Mouse (Mus musculus): ENCODE measurements at regions not wholly inside any gene's neighbourhood (a gene's known extent, or its start where the extent isn't known, plus 50 kb on each side); places are given as distances from the start of the nearest gene placed in this dataset.
"Not testable (repeated sequence)": the region's sequence is repeated elsewhere in the genome, so short reads cannot be mapped to it uniquely, and the experiment has no call there.

DNA sequence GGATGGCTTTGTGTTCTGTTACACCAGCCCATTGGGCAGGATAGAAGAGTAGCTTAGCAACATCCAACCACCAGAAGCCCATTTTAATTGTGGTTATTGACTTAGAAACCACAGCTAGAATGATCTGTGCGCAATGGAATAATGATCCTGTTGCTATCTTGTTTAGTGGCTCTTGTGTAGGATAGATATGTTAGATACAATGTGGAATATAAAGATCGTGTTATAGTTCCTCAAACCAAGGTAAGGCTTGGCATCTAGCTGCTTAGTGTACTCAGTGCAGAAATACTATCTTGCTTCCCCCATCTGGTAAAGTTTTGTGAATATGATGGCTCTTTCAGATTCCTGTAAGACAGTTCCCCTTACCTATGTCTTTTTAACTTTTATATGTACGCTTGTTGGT, 230.4 kb downstream of the Wdr20rt start:
- Histone ChIP-seq H3K9me3 (ENCODE audit: control insufficient read depth, low read length) (no peaks in the 10 kb centered on the region), H3K27me3 (ENCODE audit: control insufficient read depth, insufficient read depth, low read depth, low read length) (no peaks in the 10 kb centered on the region), H3K4me1 (replicated peaks; ENCODE audit: control insufficient read depth, insufficient read depth, low read length) (no peaks in the 10 kb centered on the region), H3K36me3 (ENCODE audit: control insufficient read depth, insufficient read depth, low read length) (no peaks in the 10 kb centered on the region), H3K4me2 (ENCODE audit: low read depth, low read length) (no peak overlapping the region), H3K9ac (ENCODE audit: low read length) (no peak overlapping the region), H3K4me3 (ENCODE audit: low read length) (no peak overlapping the region), H3K27ac (ENCODE audit: low read length) (no peak overlapping the region)
- WGBS, result 85% methylated on average over 3 of the region's 3 CpGs
- ATAC-seq (ENCODE audit: low read depth), result no peak

DNA sequence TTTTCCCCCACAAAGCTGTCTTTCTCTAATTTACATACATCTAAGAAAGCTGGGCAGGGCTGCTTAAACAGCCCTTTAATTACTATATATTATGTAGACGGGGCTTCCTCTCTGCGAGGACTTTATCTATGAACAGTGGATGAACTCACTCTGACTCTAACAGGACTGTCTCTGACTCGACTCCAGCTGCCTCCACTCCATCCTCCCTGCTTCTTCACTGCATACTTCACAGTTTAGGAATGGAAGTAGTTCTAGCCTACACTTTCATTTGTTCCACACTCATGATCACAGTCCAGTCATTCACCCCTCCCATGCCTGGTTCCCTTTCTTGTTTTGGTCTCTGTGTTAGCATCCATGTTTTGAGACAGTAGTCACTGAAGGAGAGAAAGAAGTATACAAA, 231.6 kb downstream of the Wdr20rt start:
- 51% methylated on average over 3 of the region's 3 CpGs for WGBS
- no peak overlapping the region for H3K9ac ChIP-seq (ENCODE audit: low read length)
- no peak for ATAC-seq (ENCODE audit: low read depth)

DNA sequence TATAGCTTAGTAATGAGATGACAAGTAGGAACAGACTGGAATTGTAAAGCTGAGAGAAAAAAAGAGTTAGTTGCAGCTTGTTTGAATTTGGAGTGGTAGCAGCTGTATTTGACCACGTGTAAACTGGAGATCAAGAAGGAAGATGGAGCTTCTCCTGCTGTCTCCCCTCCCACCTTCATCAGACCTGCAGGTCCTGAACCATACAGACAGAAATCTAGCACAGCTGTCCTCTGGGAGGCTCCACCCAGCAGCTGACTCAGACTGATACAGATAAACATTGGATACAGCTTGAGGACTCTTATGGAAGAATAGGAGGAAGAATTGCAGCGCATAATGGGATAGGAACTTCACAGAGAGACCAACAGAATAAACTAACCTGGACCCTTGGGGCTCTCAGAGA, 238.9 kb downstream of the Wdr20rt start:
- 42% methylated on average over 2 of the region's 2 CpGs for WGBS
- Histone ChIP-seq H3K4me3 (ENCODE audit: low read length) (no peak overlapping the region), H3K4me1 (replicated peaks; ENCODE audit: control insufficient read depth, insufficient read depth, low read length) (no peaks in the 10 kb centered on the region), H3K9me3 (ENCODE audit: control insufficient read depth, low read length) (no peaks in the 10 kb centered on the region), H3K27me3 (ENCODE audit: control insufficient read depth, insufficient read depth, low read depth, low read length) (no peaks in the 10 kb centered on the region), H3K36me3 (ENCODE audit: control insufficient read depth, insufficient read depth, low read length) (no peaks in the 10 kb centered on the region), H3K27ac (ENCODE audit: low read length) (no peak overlapping the region), H3K4me2 (ENCODE audit: low read depth, low read length) (no peak overlapping the region), H3K9ac (ENCODE audit: low read length) (no peak overlapping the region)
- no peak for ATAC-seq (ENCODE audit: low read depth)

More for the DNA sequence above, 231.6 kb downstream of the Wdr20rt start:
- Histone ChIP-seq H3K4me3 (ENCODE audit: low read length) (no peak overlapping the region), H3K9me3 (ENCODE audit: control insufficient read depth, low read length) (no peaks in the 10 kb centered on the region), H3K27me3 (ENCODE audit: control insufficient read depth, insufficient read depth, low read depth, low read length) (no peaks in the 10 kb centered on the region), H3K36me3 (ENCODE audit: control insufficient read depth, insufficient read depth, low read length) (no peaks in the 10 kb centered on the region), H3K4me1 (replicated peaks; ENCODE audit: control insufficient read depth, insufficient read depth, low read length) (no peaks in the 10 kb centered on the region), H3K27ac (ENCODE audit: low read length) (no peak overlapping the region), H3K4me2 (ENCODE audit: low read depth, low read length) (no peak overlapping the region)

DNA sequence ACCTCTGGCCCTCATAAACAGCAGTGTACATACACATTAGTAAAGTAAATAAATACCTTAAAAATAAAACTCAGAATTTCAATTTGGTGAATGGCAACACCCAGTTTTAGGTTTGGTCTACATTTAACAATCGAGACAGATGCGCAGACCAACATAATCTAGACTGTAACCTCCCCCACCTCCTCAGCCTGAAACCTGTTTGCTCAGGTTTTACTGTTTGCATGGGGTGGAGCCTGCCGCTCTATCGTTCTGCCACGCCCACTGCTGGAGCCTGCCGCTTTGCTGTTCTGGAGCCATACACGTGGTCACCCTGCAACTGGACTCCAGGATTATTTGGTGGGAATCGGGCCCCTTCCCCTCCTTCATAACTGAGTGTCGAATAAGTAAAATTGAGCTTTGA, 253.4 kb downstream of the Wdr20rt start:
- not testable (repeated sequence) for H3K4me1 ChIP-seq (replicated peaks; ENCODE audit: control insufficient read depth, insufficient read depth, low read length); H3K36me3 ChIP-seq (ENCODE audit: control insufficient read depth, insufficient read depth, low read length); H3K27me3 ChIP-seq (ENCODE audit: control insufficient read depth, insufficient read depth, low read depth, low read length); H3K9me3 ChIP-seq (ENCODE audit: control insufficient read depth, low read length); H3K9ac ChIP-seq (ENCODE audit: low read length); H3K4me3 ChIP-seq (ENCODE audit: low read length); H3K27ac ChIP-seq (ENCODE audit: low read length); H3K4me2 ChIP-seq (ENCODE audit: low read depth, low read length); ATAC-seq (ENCODE audit: low read depth)
- 34% methylated on average over 9 of the region's 9 CpGs for WGBS

DNA sequence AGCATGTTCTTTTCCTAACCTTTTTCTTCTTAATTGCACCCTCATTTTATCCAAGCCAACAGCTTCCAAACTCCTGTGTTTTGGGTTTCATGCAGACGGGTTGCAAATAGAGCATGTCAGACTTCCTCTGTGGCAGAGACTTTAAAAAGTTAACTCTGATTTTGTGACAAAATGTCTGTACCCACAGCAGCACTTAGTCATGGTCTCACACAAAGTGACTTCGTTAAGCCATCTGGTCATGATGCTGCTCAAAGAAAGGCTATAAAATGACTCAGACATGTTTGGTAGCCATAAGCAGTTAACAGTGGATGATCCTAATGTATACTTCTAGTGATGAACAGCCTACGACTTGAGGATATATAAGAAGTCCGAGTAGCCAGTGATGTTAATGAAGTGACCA, 255.5 kb downstream of the Wdr20rt start:
- H3K27ac ChIP-seq (ENCODE audit: low read length), result no peak overlapping the region
- no peaks in the 10 kb centered on the region for H3K27me3 ChIP-seq (ENCODE audit: control insufficient read depth, insufficient read depth, low read depth, low read length)
- no peaks in the 10 kb centered on the region for H3K4me1 ChIP-seq (replicated peaks; ENCODE audit: control insufficient read depth, insufficient read depth, low read length)
- H3K4me3 ChIP-seq (ENCODE audit: low read length), result no peak overlapping the region
- no peaks in the 10 kb centered on the region for H3K9me3 ChIP-seq (ENCODE audit: control insufficient read depth, low read length)
- 79% methylated on average over 4 of the region's 4 CpGs for WGBS
- H3K9ac ChIP-seq (ENCODE audit: low read length), result no peak overlapping the region
- no peak overlapping the region for H3K4me2 ChIP-seq (ENCODE audit: low read depth, low read length)
- ATAC-seq (ENCODE audit: low read depth), result no peak
- H3K36me3 ChIP-seq (ENCODE audit: control insufficient read depth, insufficient read depth, low read length), result no peaks in the 10 kb centered on the region

DNA sequence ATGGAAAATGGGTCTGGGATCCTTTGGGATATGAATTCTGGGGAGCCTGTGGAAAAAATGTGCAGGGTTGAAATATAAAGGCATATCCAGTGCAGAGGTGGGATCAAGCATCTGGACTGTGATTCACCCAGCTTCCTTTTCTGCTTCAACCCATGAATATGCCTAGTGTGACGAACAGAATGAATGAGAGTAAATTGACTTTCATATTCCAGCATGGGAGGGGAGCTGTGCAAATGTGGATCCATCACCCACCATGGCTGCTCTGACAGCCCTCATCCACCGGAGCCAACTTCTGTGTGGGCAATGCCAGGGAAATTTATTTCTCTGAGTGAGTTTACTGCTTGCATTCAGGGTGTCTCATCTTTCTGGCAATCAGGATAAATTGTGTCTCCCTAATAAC, 265.8 kb downstream of the Wdr20rt start:
- Histone ChIP-seq H3K4me1 (replicated peaks; ENCODE audit: control insufficient read depth, insufficient read depth, low read length) (no peaks in the 10 kb centered on the region), H3K4me3 (ENCODE audit: low read length) (no peak overlapping the region), H3K9me3 (ENCODE audit: control insufficient read depth, low read length) (no peaks in the 10 kb centered on the region; the same call in 1 of the 2 replicates), H3K4me2 (ENCODE audit: low read depth, low read length) (no peak overlapping the region), H3K36me3 (ENCODE audit: control insufficient read depth, insufficient read depth, low read length) (no peaks in the 10 kb centered on the region), H3K27me3 (ENCODE audit: control insufficient read depth, insufficient read depth, low read depth, low read length) (no peaks in the 10 kb centered on the region), H3K9ac (ENCODE audit: low read length) (no peak overlapping the region), H3K27ac (ENCODE audit: low read length) (no peak overlapping the region)
- no peak for ATAC-seq (ENCODE audit: low read depth)
- 71% methylated on average over 2 of the region's 2 CpGs for WGBS

GRCm38 (mm10) chr12:65494388-65495030, 269.2 kb downstream of the Wdr20rt start:
- WGBS, result 85% methylated on average over 5 of the region's 5 CpGs
- Histone ChIP-seq H3K27ac (ENCODE audit: low read length) (no peak overlapping the region), H3K27me3 (ENCODE audit: control insufficient read depth, insufficient read depth, low read depth, low read length) (no peaks in the 10 kb centered on the region), H3K4me2 (ENCODE audit: low read depth, low read length) (no peak overlapping the region), H3K9ac (ENCODE audit: low read length) (no peak overlapping the region), H3K4me1 (replicated peaks; ENCODE audit: control insufficient read depth, insufficient read depth, low read length) (0 out of 2 replicates have a peak, but pooled peaks cover 2% of the 10 kb centered on the region), H3K4me3 (ENCODE audit: low read length) (no peak overlapping the region), H3K9me3 (ENCODE audit: control insufficient read depth, low read length) (no peaks in the 10 kb centered on the region; the same call in 1 of the 2 replicates), H3K36me3 (ENCODE audit: control insufficient read depth, insufficient read depth, low read length) (no peaks in the 10 kb centered on the region)
- ATAC-seq (ENCODE audit: low read depth), result no peak

GRCm38 (mm10) chr12:65496613-65497012, 271.3 kb downstream of the Wdr20rt start:
- Histone ChIP-seq H3K36me3 (ENCODE audit: control insufficient read depth, insufficient read depth, low read length) (no peaks in the 10 kb centered on the region), H3K27ac (ENCODE audit: low read length) (no peak overlapping the region), H3K4me3 (ENCODE audit: low read length) (no peak overlapping the region), H3K27me3 (ENCODE audit: control insufficient read depth, insufficient read depth, low read depth, low read length) (no peaks in the 10 kb centered on the region), H3K9me3 (ENCODE audit: control insufficient read depth, low read length) (no peaks in the 10 kb centered on the region; the same call in 1 of the 2 replicates), H3K4me2 (ENCODE audit: low read depth, low read length) (no peak overlapping the region), H3K4me1 (replicated peaks; ENCODE audit: control insufficient read depth, insufficient read depth, low read length) (0 out of 2 replicates have a peak, but pooled peaks cover 2% of the 10 kb centered on the region), H3K9ac (ENCODE audit: low read length) (no peak overlapping the region)
- ATAC-seq (ENCODE audit: low read depth), result no peak
- 67% methylated on average over 6 of the region's 6 CpGs for whole genome bisulfite sequencing

- Histone ChIP-seq H3K9ac (ENCODE audit: low read length) (no peak overlapping the region), H3K27ac (ENCODE audit: low read length) (no peak overlapping the region), H3K4me2 (ENCODE audit: low read depth, low read length) (no peak overlapping the region), H3K4me1 (replicated peaks; ENCODE audit: control insufficient read depth, insufficient read depth, low read length) (0 out of 2 replicates have a peak, but pooled peaks cover 2% of the 10 kb centered on the region), H3K4me3 (ENCODE audit: low read length) (no peak overlapping the region), H3K36me3 (ENCODE audit: control insufficient read depth, insufficient read depth, low read length) (no peaks in the 10 kb centered on the region), H3K9me3 (ENCODE audit: control insufficient read depth, low read length) (no peaks in the 10 kb centered on the region; the same call in 1 of the 2 replicates), H3K27me3 (ENCODE audit: control insufficient read depth, insufficient read depth, low read depth, low read length) (no peaks in the 10 kb centered on the region)
- 32% methylated on average over 6 of the region's 6 CpGs for WGBS
- no peak for ATAC-seq (ENCODE audit: low read depth)
These were observed 272.3 kb downstream of the Wdr20rt start for GRCm38 (mm10) chr12:65497602-65498001.

All from lung, embryonic 16.5 days (tissue).